Mouse (Mus musculus): Measurements from ENCODE around the gene Phf7.

Gene Phf7

GRCm38 (mm10) chr14:31233070-31233995 is 17.8 kb downstream of the Phf7 start:
- no peak for DNase-seq (ENCODE audit: low read depth, low spot score)

GRCm38 (mm10) chr14:31232404-31233069 is 18.6 kb downstream of the Phf7 start:
- DNase-seq (ENCODE audit: low read depth, low spot score), result no peak

GRCm38 (mm10) chr14:31230442-31230841 is 20.7 kb downstream of the Phf7 start:
- no peak for DNase-seq (ENCODE audit: low read depth, low spot score)

- no peak for DNase-seq (ENCODE audit: low read depth, low spot score)
These were observed 22.9 kb downstream of the Phf7 start for GRCm38 (mm10) chr14:31228234-31228633.

- DNase-seq (ENCODE audit: low read depth, low spot score), result no peak
These were observed 24.1 kb downstream of the Phf7 start for GRCm38 (mm10) chr14:31226978-31227377.

- DNase-seq (ENCODE audit: low read depth, low spot score), result peak; percentile 74
These were observed 33.5 kb downstream of the Phf7 start, which contains the start of gene Sema3g for GRCm38 (mm10) chr14:31217666-31218065. Gene Sema3g, plus strand, starts transcription at chr14:31217860.

- no peak for DNase-seq (ENCODE audit: low read depth, low spot score)
These were observed 34.3 kb downstream of the Phf7 start, which contains the start of gene Nisch for GRCm38 (mm10) chr14:31216846-31217245. Gene Nisch, minus strand, starts transcription at chr14:31216946.

GRCm38 (mm10) chr14:31215157-31216002 is 35.7 kb downstream of the Phf7 start:
- DNase-seq (ENCODE audit: low read depth, low spot score), result peak; percentile 74

GRCm38 (mm10) chr14:31214684-31215083 is 36.4 kb downstream of the Phf7 start:
- no peak for DNase-seq (ENCODE audit: low read depth, low spot score)

- no peak for DNase-seq (ENCODE audit: low read depth, low spot score)
These were observed 37.2 kb downstream of the Phf7 start for GRCm38 (mm10) chr14:31213868-31214267.

- DNase-seq (ENCODE audit: low read depth, low spot score), result no peak
These were observed 38.6 kb downstream of the Phf7 start for GRCm38 (mm10) chr14:31212499-31212898.

GRCm38 (mm10) chr14:31211854-31212253 is 39.3 kb downstream of the Phf7 start:
- no peak for DNase-seq (ENCODE audit: low read depth, low spot score)

GRCm38 (mm10) chr14:31209133-31209557 is 42.0 kb downstream of the Phf7 start:
- no peak for DNase-seq (ENCODE audit: low read depth, low spot score)

- no peak for DNase-seq (ENCODE audit: low read depth, low spot score)
These were observed 43.0 kb downstream of the Phf7 start, which contains the start of gene Tnnc1 for GRCm38 (mm10) chr14:31208084-31208483. Gene Tnnc1, plus strand, starts transcription at chr14:31208312.

- DNase-seq (ENCODE audit: low read depth, low spot score), result peak; percentile 9
These were observed 43.9 kb downstream of the Phf7 start for GRCm38 (mm10) chr14:31207070-31207830.

- peak; percentile 95 for DNase-seq (ENCODE audit: low read depth, low spot score)
These were observed 44.6 kb downstream of the Phf7 start for GRCm38 (mm10) chr14:31206472-31206981.

GRCm38 (mm10) chr14:31205562-31206467 is 45.3 kb downstream of the Phf7 start:
- peak; percentile 53 for DNase-seq (ENCODE audit: low read depth, low spot score)

- peak; percentile 10 for DNase-seq (ENCODE audit: low read depth, low spot score)
These were observed 45.9 kb downstream of the Phf7 start for GRCm38 (mm10) chr14:31205244-31205561.

- no peak for DNase-seq (ENCODE audit: low read depth, low spot score)
These were observed 46.3 kb downstream of the Phf7 start for GRCm38 (mm10) chr14:31204844-31205243.

GRCm38 (mm10) chr14:31200038-31200437 is 51.1 kb downstream of the Phf7 start:
- DNase-seq (ENCODE audit: low read depth, low spot score), result no peak
